Mouse (Mus musculus) CD4-positive, CD25-positive, alpha-beta regulatory T cell, adult 2 months (primary cell): ENCODE data around the gene Pcmt1.
"Not testable (repeated sequence)": the region's sequence is repeated elsewhere in the genome, so short reads cannot be mapped to it uniquely, and the experiment has no call there.

Experiments
- DNase-seq: peaks from one replicate; pipeline ENCODE4 v3.0.0-alpha.2; 2012; ENCODE audit warnings: low read depth, low spot score

Pcmt1 gene

GRCm38 (mm10) chr10:7645911-7646310, 35.0 kb downstream of the Pcmt1 start:
- no peak for DNase-seq

- DNase-seq = no peak
These were observed 40.6 kb downstream of the Pcmt1 start for GRCm38 (mm10) chr10:7640366-7640765.

- peak; percentile 5 for DNase-seq
These were observed 49.8 kb downstream of the Pcmt1 start for GRCm38 (mm10) chr10:7630951-7631720.

GRCm38 (mm10) chr10:7630286-7630685, 50.6 kb downstream of the Pcmt1 start:
- peak; percentile 5 for DNase-seq

- no peak for DNase-seq
These were observed 51.8 kb downstream of the Pcmt1 start for GRCm38 (mm10) chr10:7629092-7629491.

GRCm38 (mm10) chr10:7623861-7624518, 56.9 kb downstream of the Pcmt1 start:
- no peak for DNase-seq

DNA sequence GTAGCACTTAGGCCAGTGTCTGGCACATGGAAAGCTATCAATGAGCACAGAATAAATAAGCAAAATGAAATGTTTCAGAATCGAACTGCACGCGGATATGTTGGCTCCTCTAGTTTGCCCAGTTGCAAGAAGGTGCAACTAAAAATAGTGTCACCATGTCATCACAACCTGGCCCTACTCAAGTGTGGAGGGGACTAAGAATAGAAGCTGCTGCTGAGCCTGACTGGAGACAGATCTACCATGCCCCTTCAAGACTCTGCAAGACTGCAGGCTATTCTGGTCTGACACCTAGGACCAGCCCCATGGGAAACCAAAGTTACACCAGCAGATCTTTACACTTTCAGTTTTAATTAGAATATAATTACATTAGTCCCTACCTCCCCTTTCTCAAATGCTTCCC, 58.6 kb downstream of the Pcmt1 start:
- DNase-seq = no peak

GRCm38 (mm10) chr10:7620723-7621122, 60.2 kb downstream of the Pcmt1 start:
- no peak for DNase-seq

GRCm38 (mm10) chr10:7619821-7620241, 61.1 kb downstream of the Pcmt1 start:
- no peak for DNase-seq

DNA sequence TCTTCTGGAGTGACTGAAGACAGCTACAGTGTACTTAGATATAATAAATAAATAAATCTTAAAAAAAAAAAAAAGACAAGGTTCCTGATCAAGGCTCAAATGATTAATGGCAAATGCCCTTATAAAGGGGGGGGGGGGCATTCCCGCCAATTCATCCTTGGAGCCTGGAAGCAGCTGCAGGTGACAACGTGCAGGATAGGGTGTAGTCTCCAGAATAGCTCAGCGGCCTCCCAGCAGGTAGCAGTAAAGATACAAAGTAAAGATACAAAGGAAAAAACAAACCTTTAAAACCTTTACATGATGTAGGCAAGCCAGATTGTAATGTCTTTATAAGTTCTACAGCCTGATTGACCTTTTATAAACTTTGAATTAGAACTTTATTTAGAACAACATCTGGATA, 63.4 kb downstream of the Pcmt1 start:
- not testable (repeated sequence) for DNase-seq

- not testable (repeated sequence) for DNase-seq
These were observed 63.8 kb downstream of the Pcmt1 start for GRCm38 (mm10) chr10:7617146-7617545.

GRCm38 (mm10) chr10:7614834-7615233, 66.1 kb downstream of the Pcmt1 start:
- DNase-seq = no peak

- DNase-seq = not testable (repeated sequence)
These were observed 68.7 kb downstream of the Pcmt1 start for GRCm38 (mm10) chr10:7612210-7612609.

- no peak for DNase-seq
These were observed 69.3 kb downstream of the Pcmt1 start for GRCm38 (mm10) chr10:7611647-7612046.

DNA sequence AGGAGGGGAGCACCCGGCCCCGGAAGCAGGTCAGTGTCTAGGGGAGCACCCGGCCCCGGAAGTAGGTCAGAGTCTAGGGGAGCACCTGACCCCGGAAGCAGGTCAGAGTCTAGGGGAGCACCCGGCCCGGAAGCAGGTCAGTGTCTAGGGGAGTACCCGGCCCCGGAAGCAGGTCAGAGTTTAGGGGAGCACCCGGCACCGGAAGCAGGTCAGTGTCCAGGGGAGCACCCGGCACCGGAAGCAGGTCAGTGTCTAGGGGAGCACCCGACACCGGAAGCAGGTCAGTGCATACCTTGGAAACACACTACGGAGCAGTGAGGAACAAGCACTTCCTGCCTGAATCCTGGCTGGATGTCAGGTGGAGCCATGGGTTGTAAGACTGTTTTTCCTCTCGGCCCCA, 72.3 kb downstream of the Pcmt1 start:
- DNase-seq = no peak

DNA sequence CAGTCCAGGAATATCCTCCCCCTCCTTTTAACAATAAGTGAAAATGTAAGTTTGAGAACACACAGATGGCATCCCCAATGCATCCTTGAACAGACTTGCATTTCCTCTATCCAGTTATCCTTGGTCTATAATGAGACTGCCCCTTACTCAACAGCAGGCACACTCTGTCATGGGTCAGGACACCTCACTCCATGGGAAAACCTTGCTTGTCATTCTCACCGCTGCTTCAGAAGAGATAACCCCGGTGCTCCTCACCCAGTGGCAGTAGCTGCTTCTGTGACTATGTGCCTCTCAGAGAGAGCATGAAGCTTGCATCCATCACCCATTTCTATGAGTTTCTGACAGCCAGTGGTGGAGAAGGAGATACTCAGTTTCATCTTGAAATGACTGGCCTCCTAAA, 74.5 kb downstream of the Pcmt1 start:
- DNase-seq = no peak

- no peak for DNase-seq
These were observed 75.8 kb downstream of the Pcmt1 start for GRCm38 (mm10) chr10:7605168-7605567.

DNA sequence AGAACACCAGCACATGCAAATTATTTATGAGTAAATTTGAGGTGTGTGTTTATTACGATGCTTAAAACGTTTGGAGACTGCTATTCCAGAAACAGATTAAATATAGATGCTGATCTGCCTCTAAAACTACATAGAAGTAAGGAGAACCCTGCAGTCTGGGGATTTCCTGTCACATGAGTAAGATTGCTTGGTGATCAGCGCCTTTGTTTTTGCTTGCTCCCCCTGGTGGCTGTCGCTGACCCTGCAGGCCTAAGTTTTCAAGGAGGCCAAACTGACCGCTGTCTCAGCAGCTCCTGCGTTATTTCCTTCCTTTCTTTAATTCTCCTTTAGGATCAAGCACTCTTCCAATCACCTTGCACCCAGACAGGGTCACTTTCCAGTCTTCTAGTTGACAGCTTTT, 80.3 kb downstream of the Pcmt1 start:
- peak; percentile 85 for DNase-seq

DNA sequence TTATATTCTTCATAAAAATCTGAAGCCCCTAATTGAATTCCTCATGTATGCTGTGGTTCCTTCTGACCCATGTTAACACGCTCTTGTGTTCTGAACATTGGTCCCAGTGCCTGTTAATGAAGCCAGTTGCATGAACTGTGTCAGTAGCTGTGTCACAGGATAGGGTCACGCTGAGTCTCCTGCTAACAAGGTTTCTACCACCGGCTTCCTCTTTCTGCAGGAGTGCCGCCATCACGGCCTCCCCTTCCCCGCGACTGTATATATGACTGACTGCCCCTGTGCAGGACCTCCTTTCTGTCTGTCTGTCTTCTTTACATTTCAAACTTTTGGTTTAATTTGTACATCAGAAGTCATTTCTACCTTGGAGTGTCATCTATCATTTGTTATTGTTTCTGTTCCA, 82.8 kb downstream of the Pcmt1 start:
- no peak for DNase-seq

DNA sequence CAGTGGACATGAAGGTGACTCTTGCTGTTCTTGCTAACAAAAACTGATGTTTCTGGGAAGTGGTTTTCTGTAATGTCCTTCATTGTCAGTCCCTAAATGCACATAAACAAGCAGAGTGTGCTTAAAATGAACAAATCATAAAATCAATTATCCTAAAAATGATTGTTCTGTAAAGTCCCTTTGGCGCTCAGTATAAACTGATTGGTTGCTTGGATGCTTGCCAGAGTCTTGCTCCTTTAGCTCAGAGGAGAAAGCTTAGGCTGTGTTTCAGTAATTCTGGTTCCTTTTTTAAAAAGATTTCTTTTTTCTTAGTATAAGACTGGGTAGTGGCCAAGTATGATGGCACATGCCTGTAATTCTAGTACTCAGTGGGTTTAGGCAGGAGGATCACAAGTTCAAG, 84.7 kb downstream of the Pcmt1 start:
- DNase-seq = no peak

DNA sequence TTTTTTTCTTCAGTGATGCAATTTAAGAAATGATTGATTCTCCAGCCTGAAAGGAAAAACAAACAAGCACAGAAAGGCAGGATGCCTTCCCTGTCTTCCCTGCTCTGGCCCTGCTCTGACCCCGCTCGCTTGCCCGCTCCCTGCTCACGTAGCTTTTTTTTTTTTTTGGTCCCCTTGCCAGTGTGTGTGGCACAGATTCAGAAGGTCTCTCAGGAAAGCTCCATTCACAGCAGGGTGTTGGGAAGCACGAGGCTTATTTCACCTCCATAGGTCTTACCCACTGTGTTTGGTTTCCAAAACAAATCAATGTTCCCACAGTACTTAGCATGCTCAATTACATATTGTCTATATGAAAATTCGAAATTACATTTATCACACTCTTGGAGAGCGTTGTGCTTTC, 86.1 kb downstream of the Pcmt1 start:
- DNase-seq = no peak

- DNase-seq = no peak
These were observed 90.1 kb downstream of the Pcmt1 start for GRCm38 (mm10) chr10:7590792-7591191.

DNA sequence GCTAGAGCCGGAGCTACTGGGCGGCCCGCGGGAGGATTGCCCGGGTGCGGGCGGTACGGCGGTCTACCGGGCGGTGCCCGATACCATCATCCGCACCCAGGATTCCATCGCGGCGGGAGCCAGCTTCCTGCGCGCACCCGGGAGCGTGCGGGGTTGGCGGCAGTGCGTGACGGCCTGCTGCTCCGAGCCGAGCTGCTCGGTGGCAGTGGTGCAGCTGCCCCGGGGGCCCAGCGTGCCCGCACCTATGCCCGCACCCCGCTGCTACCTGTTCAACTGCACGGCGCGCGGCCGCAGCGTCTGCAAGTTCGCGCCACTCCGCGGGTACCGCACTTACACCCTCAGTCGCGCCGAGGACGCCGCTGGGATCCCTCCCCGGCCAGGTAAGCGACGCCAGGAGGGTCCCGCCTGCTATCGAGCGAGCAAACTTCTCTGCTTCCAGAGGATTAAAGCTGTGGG, 90.7 kb downstream of the Pcmt1 start:
- DNase-seq = no peak
